Mouse (Mus musculus) C2C12 (cell line): ENCODE results near the gene Etv6.

ENCODE experiments used
- CEBPB ChIP-seq: IDR thresholded peaks from one replicate; pipeline ENCODE4 v1.6.1; 2011; ENCODE audit warnings: low read depth, mild to moderate bottlenecking, control low read depth, moderate library complexity
- CTCF ChIP-seq: IDR thresholded peaks from one replicate; pipeline ENCODE4 v1.5.1; 2011; ENCODE audit not compliant: control insufficient read depth, insufficient read depth, insufficient read length
- MAX ChIP-seq: IDR thresholded peaks from one replicate; pipeline ENCODE4 v1.6.1; 2011; ENCODE audit warnings: mild to moderate bottlenecking, control low read depth
- MYOD1 ChIP-seq: IDR thresholded peaks from one replicate; pipeline ENCODE4 v1.6.1; 2011; ENCODE audit warnings: low read depth; ENCODE audit not compliant: control insufficient read depth, insufficient read length
- USF1 ChIP-seq: IDR thresholded peaks from one replicate; pipeline ENCODE4 v1.6.1; 2011; ENCODE audit warnings: low read depth, mild to moderate bottlenecking, control low read depth, moderate library complexity

DNA sequence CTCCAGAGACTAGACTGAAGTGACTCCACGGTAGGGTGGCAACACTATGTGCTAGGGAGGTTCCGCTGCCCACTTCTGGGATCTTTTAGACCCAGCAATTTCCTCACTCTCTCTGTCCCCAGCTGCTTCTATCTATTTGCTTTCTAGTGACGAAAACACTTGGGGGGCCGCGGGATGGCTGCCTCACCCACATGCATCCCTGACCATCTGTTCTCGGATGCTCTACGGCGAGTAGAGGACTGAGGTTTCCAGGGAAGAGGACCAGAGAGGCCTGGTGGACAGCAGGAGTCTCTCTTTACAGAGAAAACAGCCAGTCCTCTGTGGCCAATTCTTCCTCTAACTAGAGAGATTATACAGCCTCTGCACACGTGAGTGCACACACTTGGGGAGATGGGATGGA is 43.6 kb downstream of the Etv6 start:
- TF ChIP-seq CTCF (no peak), MYOD1 (no peak), MAX (no peak), USF1 (no peak), CEBPB (no peak)
